Mouse (Mus musculus) hindbrain, postnatal 0 days (tissue): Measurements from ENCODE around the gene Olfr888. TPM values are rescaled to one million over a fixed set of nuclear protein-coding genes. Genes with fewer than 3 reads are reported as not detected.

ENCODE experiments used
- ATAC-seq: fragments of 200-750 bp; cut with Nextera tagmentation; 2 replicates; pipeline ENCODE4 v1.8.0; 2017; ENCODE audit warnings: mild to moderate bottlenecking, moderate TSS enrichment, moderate library complexity
- DNase-seq: peaks from one replicate; pipeline ENCODE4 v3.0.0-alpha.2; 2015; ENCODE audit warnings: low spot score
- H3K27ac ChIP-seq: fragments of 300-500 bp; sonication (generic); 2 replicates; pipeline ENCODE4 v1.5.1; 2014; ENCODE audit warnings: mild to moderate bottlenecking
- H3K27me3 ChIP-seq: fragments of 300-500 bp; sonication (generic); 2 replicates; pipeline ENCODE4 v1.6.1; 2014; ENCODE audit warnings: low read length, mixed read lengths; ENCODE audit not compliant: insufficient read depth
- H3K36me3 ChIP-seq: fragments of 300-500 bp; sonication (generic); 2 replicates; pipeline ENCODE4 v1.6.1; 2014; ENCODE audit warnings: low read length, mixed read lengths; ENCODE audit not compliant: insufficient read depth
- H3K4me1 ChIP-seq: fragments of 300-500 bp; sonication (generic); 2 replicates; pipeline ENCODE4 v1.6.1; 2014; ENCODE audit warnings: antibody characterized with exemption, low read length, mixed read lengths; ENCODE audit not compliant: insufficient read depth
- H3K4me2 ChIP-seq: fragments of 300-500 bp; sonication (generic); 2 replicates; pipeline ENCODE4 v1.6.1; 2014; ENCODE audit warnings: low read depth, mild to moderate bottlenecking, low read length, moderate library complexity, mixed read lengths
- H3K4me3 ChIP-seq: fragments of 300-500 bp; sonication (generic); 2 replicates; pipeline ENCODE4 v1.5.1; 2014; ENCODE audit warnings: low read length
- H3K9ac ChIP-seq: fragments of 300-500 bp; sonication (generic); replicated peaks from 2 replicates; pipeline ENCODE4 v1.6.1; 2014; ENCODE audit warnings: mild to moderate bottlenecking, low read length, moderate library complexity, mixed read lengths
- H3K9me3 ChIP-seq: fragments of 300-500 bp; sonication (generic); 2 replicates; pipeline ENCODE4 v1.6.1; 2016; ENCODE audit warnings: low read length, mixed read lengths
- CTCF ChIP-seq: IDR thresholded peaks from 2 replicates; pipeline ENCODE4 v1.5.1; 2016; ENCODE audit warnings: antibody characterized with exemption, control low read depth, low read depth
- WGBS: fragments of 180-500 bp; shearing (Covaris S2); extraction: QIAGEN DNeasy Blood & Tissue Kit; methylation state at CpG from one replicate; pipeline ENCODE4 v1.1.7; 2014; 5-methylcytosine and 5-hydroxymethylcytosine counted together
- polyA plus RNA-seq: library from polyadenylated mRNA; unstranded; fragments of >200 nt; fragmentation: Nextera tagmentation; extraction: Ambion mirVana; gene quantifications from 2 replicates; pipeline ENCODE4 v1.2.1, GENCODE M21; 2015
- total RNA-seq: library from RNA; depleted of rRNA; stranded (reverse); fragments of >200 nt; gene quantifications from 2 replicates; pipeline ENCODE4 v1.2.3, GENCODE M21; 2014; rRNA removed

Olfr888 gene
- total RNA-seq = not detected in 2 replicates
- not detected in 2 replicates for polyA plus RNA-seq

GRCm38 (mm10) chr9:38107828-38108227 is at the start of gene Olfr888:
TSS of gene Olfr888 (plus strand) at chr9:38108128.
- Histone ChIP-seq H3K9ac (no peak within 1 kb of the TSS), H3K36me3 (no peaks in the 10 kb centered on the region), H3K27ac (no peak within 1 kb of the TSS), H3K4me1 (no peaks in the 10 kb centered on the region), H3K27me3 (no peaks in the 10 kb centered on the region), H3K9me3 (no peaks in the 10 kb centered on the region), H3K4me2 (no peak within 1 kb of the TSS), H3K4me3 (no peak within 1 kb of the TSS)
- no peak for ATAC-seq
- no peak for TF ChIP-seq CTCF
- DNase-seq = no peak
- 71% methylated on average over 1 of the region's 1 CpGs for WGBS

- Histone ChIP-seq H3K9ac (no peak within 1 kb of the TSS), H3K27me3 (no peaks in the 10 kb centered on the region), H3K4me2 (no peak within 1 kb of the TSS), H3K4me3 (no peak within 1 kb of the TSS), H3K27ac (no peak within 1 kb of the TSS), H3K36me3 (no peaks in the 10 kb centered on the region), H3K4me1 (no peaks in the 10 kb centered on the region), H3K9me3 (no peaks in the 10 kb centered on the region)
- no peak for TF ChIP-seq CTCF
- ATAC-seq (no peak), DNase-seq (no peak)
- WGBS = 91% methylated on average over 3 of the region's 3 CpGs
Measured at GRCm38 (mm10) chr9:38061022-38061421, 46.9 kb upstream of the Olfr888 start, which contains the start of gene Olfr885. TSS of gene Olfr885 (plus strand) at chr9:38061322.

- H3K27me3 ChIP-seq = no peaks in the 10 kb centered on the region
- no peaks in the 10 kb centered on the region for H3K9me3 ChIP-seq
Measured at GRCm38 (mm10) chr9:38083772-38084171, 24.2 kb upstream of the Olfr888 start, which contains the start of gene Olfr887. TSS of gene Olfr887 (plus strand) at chr9:38084072.

GRCm38 (mm10) chr9:38114898-38115297 is 7.0 kb downstream of the Olfr888 start, which contains the start of gene Olfr889:
TSS of gene Olfr889 (plus strand) at chr9:38115198.
- H3K27me3 ChIP-seq = no peaks in the 10 kb centered on the region
- DNase-seq = no peak
- no peak within 1 kb of the TSS for H3K4me2 ChIP-seq
- H3K36me3 ChIP-seq = no peaks in the 10 kb centered on the region
- no peaks in the 10 kb centered on the region for H3K4me1 ChIP-seq
- no peak within 1 kb of the TSS for H3K4me3 ChIP-seq
- TF ChIP-seq CTCF = no peak
- H3K9ac ChIP-seq = no peak within 1 kb of the TSS
- ATAC-seq = no peak
- no peak within 1 kb of the TSS for H3K27ac ChIP-seq
- H3K9me3 ChIP-seq = no peaks in the 10 kb centered on the region

More at GRCm38 (mm10) chr9:38083772-38084171, 24.2 kb upstream of the Olfr888 start, which contains the start of gene Olfr887:
- WGBS = 73% methylated on average over 1 of the region's 1 CpGs
- no peak for TF ChIP-seq CTCF
- DNase-seq = no peak
- ATAC-seq = no peak
- no peak within 1 kb of the TSS for H3K9ac ChIP-seq
- H3K4me3 ChIP-seq = no peak within 1 kb of the TSS
- H3K4me2 ChIP-seq = no peak within 1 kb of the TSS
- no peaks in the 10 kb centered on the region for H3K36me3 ChIP-seq
- H3K27ac ChIP-seq = no peak within 1 kb of the TSS
- H3K4me1 ChIP-seq = no peaks in the 10 kb centered on the region

- H3K36me3 ChIP-seq = no peaks in the 10 kb centered on the region
- no peak within 1 kb of the TSS for H3K9ac ChIP-seq
- no peak within 1 kb of the TSS for H3K27ac ChIP-seq
- no peaks in the 10 kb centered on the region for H3K27me3 ChIP-seq
- ATAC-seq = no peak
- H3K4me3 ChIP-seq = no peak within 1 kb of the TSS
- TF ChIP-seq CTCF = no peak
- no peak for DNase-seq
- H3K4me1 ChIP-seq = no peaks in the 10 kb centered on the region
- no peak within 1 kb of the TSS for H3K4me2 ChIP-seq
- H3K9me3 ChIP-seq = no peaks in the 10 kb centered on the region
Measured at GRCm38 (mm10) chr9:38142217-38142616, 34.3 kb downstream of the Olfr888 start, which contains the start of gene Olfr890. TSS of gene Olfr890 (plus strand) at chr9:38142517.

Other genes starting within 250 kb of the Olfr888 start
- not detected in 2 replicates for gene Olfr145, start 211.4 kb upstream of the Olfr888 start, total RNA-seq
- not detected in 2 replicates for gene Olfr145, start 211.4 kb upstream of the Olfr888 start, polyA plus RNA-seq
- not detected in 2 replicates for gene Olfr878, start 190.3 kb upstream of the Olfr888 start, total RNA-seq
- not detected in 2 replicates for gene Olfr878, start 190.3 kb upstream of the Olfr888 start, polyA plus RNA-seq
- gene Olfr881, start 116.3 kb upstream of the Olfr888 start, total RNA-seq = not detected in 2 replicates
- gene Olfr881, start 116.3 kb upstream of the Olfr888 start, polyA plus RNA-seq = not detected in 2 replicates
- not detected in 2 replicates for gene Olfr883, start 82.3 kb upstream of the Olfr888 start, total RNA-seq
- gene Olfr883, start 82.3 kb upstream of the Olfr888 start, polyA plus RNA-seq = not detected in 2 replicates
- gene Olfr884, start 61.6 kb upstream of the Olfr888 start, total RNA-seq = not detected in 2 replicates
- gene Olfr884, start 61.6 kb upstream of the Olfr888 start, polyA plus RNA-seq = not detected in 2 replicates
- not detected in 2 replicates for gene Olfr885, start 46.8 kb upstream of the Olfr888 start, total RNA-seq
- gene Olfr885, start 46.8 kb upstream of the Olfr888 start, polyA plus RNA-seq = not detected in 2 replicates
- not detected in 2 replicates for gene Olfr887, start 24.1 kb upstream of the Olfr888 start, total RNA-seq
- not detected in 2 replicates for gene Olfr887, start 24.1 kb upstream of the Olfr888 start, polyA plus RNA-seq
- gene Olfr889, start 7.1 kb downstream of the Olfr888 start, total RNA-seq = not detected in 2 replicates
- gene Olfr889, start 7.1 kb downstream of the Olfr888 start, polyA plus RNA-seq = 0.13 and 0.14 TPM in 2 replicates
- not detected in 2 replicates for gene Olfr890, start 34.4 kb downstream of the Olfr888 start, total RNA-seq
- gene Olfr890, start 34.4 kb downstream of the Olfr888 start, polyA plus RNA-seq = not detected in 2 replicates
- not detected in 2 replicates for gene Olfr891, start 72.7 kb downstream of the Olfr888 start, total RNA-seq
- gene Olfr891, start 72.7 kb downstream of the Olfr888 start, polyA plus RNA-seq = not detected in 2 replicates
- not detected in 2 replicates for gene Olfr893, start 100.2 kb downstream of the Olfr888 start, total RNA-seq
- not detected in 2 replicates for gene Olfr893, start 100.2 kb downstream of the Olfr888 start, polyA plus RNA-seq
- not detected in 2 replicates for gene Olfr894, start 109.9 kb downstream of the Olfr888 start, total RNA-seq
- not detected in 2 replicates for gene Olfr894, start 109.9 kb downstream of the Olfr888 start, polyA plus RNA-seq
- gene Olfr143, start 144.6 kb downstream of the Olfr888 start, total RNA-seq = not detected in 2 replicates
- gene Olfr143, start 144.6 kb downstream of the Olfr888 start, polyA plus RNA-seq = not detected in 2 replicates
- gene Olfr895, start 159.7 kb downstream of the Olfr888 start, total RNA-seq = not detected in 2 replicates
- gene Olfr895, start 159.7 kb downstream of the Olfr888 start, polyA plus RNA-seq = not detected in 2 replicates
- not detected in 2 replicates for gene Olfr896-ps1, start 183.0 kb downstream of the Olfr888 start, total RNA-seq
- not detected in 2 replicates for gene Olfr896-ps1, start 183.0 kb downstream of the Olfr888 start, polyA plus RNA-seq
- gene Olfr25, start 220.9 kb downstream of the Olfr888 start, total RNA-seq = not detected in 2 replicates
- not detected in 2 replicates for gene Olfr25, start 220.9 kb downstream of the Olfr888 start, polyA plus RNA-seq
- gene Olfr898, start 240.3 kb downstream of the Olfr888 start, total RNA-seq = not detected in 2 replicates
- gene Olfr898, start 240.3 kb downstream of the Olfr888 start, polyA plus RNA-seq = not detected in 2 replicates